Mouse (Mus musculus): ENCODE results near the gene Cfap299. TPM values are rescaled to one million over a fixed set of nuclear protein-coding genes. Genes with fewer than 3 reads are reported as not detected.

Cfap299 gene
- polyA plus RNA-seq, 1 experiment = 0.82 TPM

- TF ChIP-seq POLR2A (IDR thresholded peaks at IDR 0.05; ENCODE audit: borderline replicate concordance, extremely low read depth, insufficient read depth, insufficient read length, poor library complexity, severe bottlenecking) = no peak
- TF ChIP-seq CTCF (IDR thresholded peaks at IDR 0.05; ENCODE audit: borderline replicate concordance, extremely low read depth, insufficient read depth, insufficient read length) = peak; percentile 17; the same call in 1 of the 2 replicates
- DNase-seq (ENCODE audit: low read depth) = peak; percentile 78
Observed at GRCm38 (mm10) chr5:98344581-98344980, 15.5 kb downstream of the Cfap299 start.

- peak; percentile 26 for DNase-seq (ENCODE audit: low read depth)
- TF ChIP-seq CTCF (IDR thresholded peaks at IDR 0.05; ENCODE audit: borderline replicate concordance, extremely low read depth, insufficient read depth, insufficient read length) = peak; percentile 32; the same call in 1 of the 2 replicates
- TF ChIP-seq POLR2A (IDR thresholded peaks at IDR 0.05; ENCODE audit: borderline replicate concordance, extremely low read depth, insufficient read depth, insufficient read length, poor library complexity, severe bottlenecking) = no peak
Observed at GRCm38 (mm10) chr5:98346067-98346466, 17.0 kb downstream of the Cfap299 start.

- TF ChIP-seq POLR2A (IDR thresholded peaks at IDR 0.05; ENCODE audit: borderline replicate concordance, extremely low read depth, insufficient read depth, insufficient read length, poor library complexity, severe bottlenecking) (no peak), CTCF (IDR thresholded peaks at IDR 0.05; ENCODE audit: borderline replicate concordance, extremely low read depth, insufficient read depth, insufficient read length) (peak; percentile 91)
- DNase-seq (ENCODE audit: low read depth) = peak; percentile 91
Observed at GRCm38 (mm10) chr5:98348605-98349004, 19.5 kb downstream of the Cfap299 start.

DNA sequence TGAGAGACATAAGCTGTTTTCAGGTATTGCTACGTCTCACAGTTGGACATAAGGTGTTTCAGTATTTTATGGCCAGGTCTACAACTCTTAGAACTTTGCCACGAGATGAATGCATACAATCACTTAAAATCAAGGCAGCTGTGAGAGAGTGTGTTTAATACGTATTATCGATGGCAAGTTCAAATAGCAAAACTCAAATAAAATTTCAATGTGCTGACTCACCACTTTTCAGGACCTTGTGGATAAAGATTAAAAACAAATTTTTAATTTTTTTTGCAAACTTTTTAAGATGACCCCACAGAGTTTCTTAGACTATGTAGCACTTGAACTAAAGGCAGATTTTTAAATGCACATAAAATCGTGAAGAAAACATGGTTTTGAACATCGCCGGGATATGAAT is 30.8 kb downstream of the Cfap299 start:
- DNase-seq (ENCODE audit: low read depth) = no peak
- TF ChIP-seq POLR2A (IDR thresholded peaks at IDR 0.05; ENCODE audit: borderline replicate concordance, extremely low read depth, insufficient read depth, insufficient read length, poor library complexity, severe bottlenecking) (no peak), CTCF (IDR thresholded peaks at IDR 0.05; ENCODE audit: borderline replicate concordance, extremely low read depth, insufficient read depth, insufficient read length) (no peak)

DNA sequence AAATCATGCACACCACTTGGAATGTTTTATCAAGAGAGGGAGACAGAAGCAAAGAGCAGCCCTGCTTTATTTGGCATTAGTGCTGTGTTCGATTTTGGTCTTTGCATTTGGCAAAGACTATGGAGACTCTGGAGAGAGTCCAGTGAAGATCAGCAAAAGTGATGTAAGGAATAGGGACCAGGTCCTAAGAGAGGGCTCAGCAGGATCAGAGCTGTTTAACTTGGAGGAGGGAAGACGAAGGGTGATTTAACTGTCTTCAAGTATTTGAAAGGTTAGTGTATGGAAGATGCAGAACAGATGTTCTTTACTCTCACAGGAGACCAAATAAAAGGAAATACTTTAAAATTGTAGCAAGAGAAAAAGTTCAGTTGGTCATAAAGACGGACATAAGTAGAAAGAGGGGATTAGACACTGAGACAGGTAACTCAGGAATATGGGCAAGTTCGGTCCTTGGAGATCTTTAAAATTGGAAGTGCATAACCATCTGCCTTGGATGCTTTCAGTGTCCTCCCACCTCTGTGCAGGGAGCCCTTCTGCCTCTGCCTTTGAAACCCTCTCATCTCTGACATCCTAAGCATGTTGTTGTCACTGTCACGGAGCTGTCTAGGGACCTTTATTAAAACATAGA is 31.8 kb downstream of the Cfap299 start:
- no peak for TF ChIP-seq CTCF (IDR thresholded peaks at IDR 0.05; ENCODE audit: borderline replicate concordance, extremely low read depth, insufficient read depth, insufficient read length)
- no peak for TF ChIP-seq POLR2A (IDR thresholded peaks at IDR 0.05; ENCODE audit: borderline replicate concordance, extremely low read depth, insufficient read depth, insufficient read length, poor library complexity, severe bottlenecking)

DNA sequence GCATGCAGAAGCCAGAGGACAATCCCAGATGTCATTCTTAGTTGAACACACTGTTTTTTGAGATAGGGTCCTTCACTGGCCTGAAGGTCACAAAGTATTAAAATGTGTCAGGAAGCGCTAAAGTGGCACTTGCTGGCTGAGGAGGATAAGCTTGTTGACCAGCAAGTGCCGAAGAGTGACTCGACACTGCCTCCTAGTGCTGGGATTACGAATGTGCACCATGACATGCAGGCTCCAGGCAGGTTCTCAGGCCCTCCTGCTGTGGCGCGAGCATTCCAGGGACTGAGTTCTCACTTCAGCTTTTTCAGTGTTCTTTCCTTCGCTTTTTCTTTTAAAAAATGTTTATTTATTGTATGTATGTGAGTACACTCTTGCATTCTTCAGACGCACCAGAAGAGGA is 34.3 kb downstream of the Cfap299 start:
- peak; percentile 50; the same call in 1 of the 2 replicates for TF ChIP-seq CTCF (IDR thresholded peaks at IDR 0.05; ENCODE audit: borderline replicate concordance, extremely low read depth, insufficient read depth, insufficient read length)
- TF ChIP-seq POLR2A (IDR thresholded peaks at IDR 0.05; ENCODE audit: borderline replicate concordance, extremely low read depth, insufficient read depth, insufficient read length, poor library complexity, severe bottlenecking) = no peak
- DNase-seq (ENCODE audit: low read depth) = no peak

More for the DNA sequence above, 31.8 kb downstream of the Cfap299 start:
- no peak for DNase-seq (ENCODE audit: low read depth)

DNA sequence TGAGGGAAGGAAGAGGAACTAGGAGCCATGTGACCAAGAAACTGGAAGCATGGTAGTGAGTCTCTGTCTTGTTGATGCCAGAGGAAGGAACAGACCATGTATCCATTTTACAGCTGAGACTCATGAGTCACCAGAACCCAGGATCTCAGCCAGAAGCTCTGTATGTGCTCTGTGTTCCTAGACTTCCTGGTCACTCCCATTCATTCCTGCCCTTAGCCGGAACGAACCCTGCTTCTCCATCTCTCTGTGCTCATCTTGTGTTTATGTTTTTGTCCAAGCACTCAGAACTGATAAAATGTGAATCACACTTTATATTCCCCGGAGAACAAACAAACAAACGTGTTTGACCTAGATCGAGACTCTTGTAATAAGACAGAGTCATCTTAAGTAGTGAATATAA is 36.2 kb downstream of the Cfap299 start:
- no peak for TF ChIP-seq CTCF (IDR thresholded peaks at IDR 0.05; ENCODE audit: borderline replicate concordance, extremely low read depth, insufficient read depth, insufficient read length)
- no peak for TF ChIP-seq POLR2A (IDR thresholded peaks at IDR 0.05; ENCODE audit: borderline replicate concordance, extremely low read depth, insufficient read depth, insufficient read length, poor library complexity, severe bottlenecking)
- no peak for DNase-seq (ENCODE audit: low read depth)

GRCm38 (mm10) chr5:98368822-98369221 is 39.7 kb downstream of the Cfap299 start:
- TF ChIP-seq POLR2A (IDR thresholded peaks at IDR 0.05; ENCODE audit: borderline replicate concordance, extremely low read depth, insufficient read depth, insufficient read length, poor library complexity, severe bottlenecking) (no peak), CTCF (IDR thresholded peaks at IDR 0.05; ENCODE audit: borderline replicate concordance, extremely low read depth, insufficient read depth, insufficient read length) (peak; percentile 42; the same call in 1 of the 2 replicates)
- peak; percentile 55 for DNase-seq (ENCODE audit: low read depth)

- no peak for TF ChIP-seq CTCF (IDR thresholded peaks at IDR 0.05; ENCODE audit: borderline replicate concordance, extremely low read depth, insufficient read depth, insufficient read length)
- TF ChIP-seq POLR2A (IDR thresholded peaks at IDR 0.05; ENCODE audit: borderline replicate concordance, extremely low read depth, insufficient read depth, insufficient read length, poor library complexity, severe bottlenecking) = no peak
- DNase-seq (ENCODE audit: low read depth) = peak; percentile 29
Observed at GRCm38 (mm10) chr5:98369426-98369825, 40.3 kb downstream of the Cfap299 start.

- peak; percentile 51 for DNase-seq (ENCODE audit: low read depth)
- no peak for TF ChIP-seq POLR2A (IDR thresholded peaks at IDR 0.05; ENCODE audit: borderline replicate concordance, extremely low read depth, insufficient read depth, insufficient read length, poor library complexity, severe bottlenecking)
- no peak for TF ChIP-seq CTCF (IDR thresholded peaks at IDR 0.05; ENCODE audit: borderline replicate concordance, extremely low read depth, insufficient read depth, insufficient read length)
Observed at GRCm38 (mm10) chr5:98376058-98376798, 47.1 kb downstream of the Cfap299 start.

GRCm38 (mm10) chr5:98376799-98377090 is 47.6 kb downstream of the Cfap299 start:
- no peak for TF ChIP-seq CTCF (IDR thresholded peaks at IDR 0.05; ENCODE audit: borderline replicate concordance, extremely low read depth, insufficient read depth, insufficient read length)
- TF ChIP-seq POLR2A (IDR thresholded peaks at IDR 0.05; ENCODE audit: borderline replicate concordance, extremely low read depth, insufficient read depth, insufficient read length, poor library complexity, severe bottlenecking) = no peak
- DNase-seq (ENCODE audit: low read depth) = no peak

DNA sequence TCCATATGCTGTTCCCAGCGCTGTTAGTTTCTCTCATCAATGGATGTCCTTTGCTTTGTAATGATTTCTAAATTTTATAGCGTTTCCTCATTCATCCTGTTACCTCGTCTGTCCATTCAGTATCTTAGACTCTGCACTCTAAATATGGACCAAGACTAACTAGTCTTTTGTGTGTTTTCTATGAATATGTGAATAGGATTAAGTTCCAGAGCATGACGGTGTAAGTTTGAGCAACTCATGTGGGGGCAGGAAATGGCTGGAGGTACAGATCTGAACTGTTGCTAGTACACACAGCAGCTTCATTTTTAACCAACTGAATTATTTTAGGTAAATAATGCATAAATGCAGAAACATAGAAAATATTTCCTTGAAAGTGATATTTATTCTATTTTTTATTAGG is 51.3 kb downstream of the Cfap299 start:
- no peak for DNase-seq (ENCODE audit: low read depth)
- no peak for TF ChIP-seq POLR2A (IDR thresholded peaks at IDR 0.05; ENCODE audit: borderline replicate concordance, extremely low read depth, insufficient read depth, insufficient read length, poor library complexity, severe bottlenecking)
- TF ChIP-seq CTCF (IDR thresholded peaks at IDR 0.05; ENCODE audit: borderline replicate concordance, extremely low read depth, insufficient read depth, insufficient read length) = no peak

Data from brain, embryonic 14.5 days (tissue).